Mouse (Mus musculus) C2C12 (cell line): Measurements from ENCODE around the gene Psmc6. TPM values are rescaled to one million over a fixed set of nuclear protein-coding genes. Genes with fewer than 3 reads are reported as not detected.

Experiments used
- H3K27me3 ChIP-seq: one replicate; pipeline ENCODE4 v1.6.1; 2011; ENCODE audit not compliant: control insufficient read depth, insufficient read depth, insufficient read length
- H3K36me3 ChIP-seq: one replicate; pipeline ENCODE4 v1.6.1; 2011; ENCODE audit not compliant: control insufficient read depth, insufficient read depth
- H3K4me3 ChIP-seq: one replicate; pipeline ENCODE4 v1.5.1; 2011; ENCODE audit warnings: mild to moderate bottlenecking, control low read depth; ENCODE audit not compliant: poor library complexity, insufficient read depth, severe bottlenecking
- H3K79me2 ChIP-seq: one replicate; pipeline ENCODE4 v1.6.1; 2011; ENCODE audit not compliant: control insufficient read depth, insufficient read depth
- H3K79me3 ChIP-seq: one replicate; pipeline ENCODE4 v1.6.1; 2011; ENCODE audit warnings: low read depth, control low read depth
- H3ac ChIP-seq: one replicate; pipeline ENCODE3; 2011; ENCODE audit warnings: low read depth; ENCODE audit not compliant: control insufficient read depth, insufficient read length
- CEBPB ChIP-seq: IDR thresholded peaks from one replicate; pipeline ENCODE4 v1.6.1; 2011; ENCODE audit warnings: low read depth, mild to moderate bottlenecking, control low read depth, moderate library complexity
- CTCF ChIP-seq: IDR thresholded peaks from one replicate; pipeline ENCODE4 v1.5.1; 2011; ENCODE audit not compliant: control insufficient read depth, insufficient read depth, insufficient read length
- FOSL1 ChIP-seq: IDR thresholded peaks from one replicate; pipeline ENCODE4 v1.8.0; 2011; ENCODE audit warnings: mild to moderate bottlenecking, low read length; ENCODE audit not compliant: poor library complexity, insufficient read depth, severe bottlenecking
- MAX ChIP-seq: IDR thresholded peaks from one replicate; pipeline ENCODE4 v1.6.1; 2011; ENCODE audit warnings: mild to moderate bottlenecking, control low read depth
- MYOD1 ChIP-seq: IDR thresholded peaks from one replicate; pipeline ENCODE4 v1.6.1; 2011; ENCODE audit warnings: low read depth; ENCODE audit not compliant: control insufficient read depth, insufficient read length
- MYOG ChIP-seq: IDR thresholded peaks from one replicate; pipeline ENCODE4 v1.6.1; 2011; ENCODE audit not compliant: control insufficient read depth, insufficient read length; ENCODE audit errors: extremely low read depth
- USF1 ChIP-seq: IDR thresholded peaks from one replicate; pipeline ENCODE4 v1.6.1; 2011; ENCODE audit warnings: low read depth, mild to moderate bottlenecking, control low read depth, moderate library complexity
- polyA plus RNA-seq: library from polyadenylated mRNA; unstranded; fragments of >200 nt; fragmentation: generic; extraction: Trizol; gene quantifications from one replicate; pipeline ENCODE4 v1.2.1, GENCODE M21; 2012; ENCODE audit warnings: missing spikeins

Gene Psmc6
- polyA plus RNA-seq, 1 experiment = 47.5 TPM

DNA sequence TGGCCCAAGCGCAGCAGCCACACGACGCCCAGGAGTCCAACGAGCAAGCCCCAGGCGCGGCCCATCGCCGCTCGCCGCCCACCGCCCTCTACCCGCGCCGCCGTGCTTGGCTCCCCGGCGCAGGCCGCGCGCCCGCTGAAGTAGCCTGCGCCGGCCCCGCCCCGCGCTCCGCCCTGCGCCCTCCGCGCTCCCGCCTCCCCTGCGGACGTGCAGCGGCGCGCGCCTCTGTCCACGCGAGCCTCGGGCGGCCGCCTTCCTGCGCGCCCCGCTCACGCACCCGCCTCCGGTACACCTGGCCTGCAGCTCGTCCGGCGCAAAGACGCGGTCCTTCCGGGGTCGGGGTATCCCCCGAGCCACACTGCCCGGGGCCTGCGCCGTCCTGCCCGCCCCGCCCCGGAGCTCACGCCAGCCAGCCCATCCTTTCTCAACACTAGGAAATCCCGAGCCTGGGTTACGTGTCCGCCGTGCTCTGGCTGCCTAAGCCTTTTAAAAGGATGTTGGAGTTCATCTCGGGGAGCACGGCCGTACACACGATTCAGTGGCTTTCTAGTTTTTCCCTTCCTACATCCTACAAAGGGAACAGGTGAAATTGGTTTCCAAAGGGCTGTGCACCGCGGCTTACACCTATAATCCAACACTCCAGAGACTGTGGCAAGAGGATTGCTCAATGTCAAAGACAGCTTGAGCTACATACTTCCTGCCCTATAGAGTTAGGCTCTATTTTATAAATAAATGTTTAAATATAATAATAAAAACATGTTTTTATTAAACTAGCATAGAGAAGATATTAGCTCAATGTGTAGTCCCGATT lies 11.0 kb upstream of the Psmc6 start, which contains the start of gene Ero1l:
Gene Ero1l (minus strand): TSS at position 346 of the 811 bp plus-strand sequence.
- no peaks in the 10 kb centered on the region for H3K27me3 ChIP-seq
- no peaks in the 10 kb centered on the region for H3K36me3 ChIP-seq
- H3K79me3 ChIP-seq = peaks cover 31% of the 10 kb centered on the region
- TF ChIP-seq CEBPB (peak; percentile 71), USF1 (no peak), CTCF (no peak), MYOD1 (no peak)
- peak within 1 kb of the TSS; percentile 64 for H3ac ChIP-seq
- H3K4me3 ChIP-seq = peak within 1 kb of the TSS; percentile 72
- H3K79me2 ChIP-seq = peaks cover 45% of the 10 kb centered on the region

DNA sequence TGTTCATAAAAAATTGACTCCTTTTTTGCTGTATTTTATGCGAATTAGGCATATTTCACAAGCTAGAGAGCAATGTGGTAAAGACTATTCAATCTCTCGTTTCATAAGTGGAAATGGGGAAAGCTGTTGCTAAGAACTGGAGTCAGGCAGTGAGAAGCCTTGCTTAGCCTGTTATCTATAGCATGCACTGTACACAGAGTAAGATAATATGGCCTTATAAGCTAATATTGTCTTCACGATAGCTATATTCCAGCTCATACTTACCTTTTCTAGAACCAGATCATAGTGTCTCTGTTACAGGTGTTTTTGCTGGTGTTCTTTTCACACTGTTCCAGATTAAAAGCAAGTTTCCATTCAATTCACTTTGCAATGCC lies 10.4 kb upstream of the Psmc6 start:
- no peaks in the 10 kb centered on the region for H3K27me3 ChIP-seq
- H3K36me3 ChIP-seq = no peaks in the 10 kb centered on the region
- H3K79me2 ChIP-seq = peaks cover 39% of the 10 kb centered on the region
- no peak overlapping the region for H3ac ChIP-seq
- peaks cover 25% of the 10 kb centered on the region for H3K79me3 ChIP-seq
- TF ChIP-seq MYOD1 (no peak), MYOG (no peak), CTCF (no peak), USF1 (no peak), CEBPB (no peak), MAX (no peak), FOSL1 (no peak)
- no peak overlapping the region for H3K4me3 ChIP-seq

DNA sequence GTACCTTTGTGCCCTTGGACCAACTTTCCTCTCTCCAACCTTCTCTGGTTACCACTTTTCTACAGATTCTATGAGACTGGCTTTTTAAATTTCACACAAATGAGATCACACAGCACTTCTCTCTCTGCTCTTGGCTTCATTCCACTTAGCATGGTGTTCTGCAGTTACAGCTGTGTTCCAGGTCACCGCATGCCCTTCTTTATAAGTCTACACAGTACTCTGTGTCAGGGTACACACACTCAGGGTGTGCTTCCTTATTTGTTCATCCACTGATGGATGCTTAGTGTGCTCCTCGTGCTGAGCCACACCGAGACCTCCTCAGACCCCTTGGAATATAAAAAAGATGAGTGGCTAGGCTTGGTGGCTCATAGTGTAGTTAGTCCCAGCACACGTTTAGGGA lies 9.5 kb upstream of the Psmc6 start:
- Histone ChIP-seq H3K79me3 (peaks cover 22% of the 10 kb centered on the region), H3K36me3 (no peaks in the 10 kb centered on the region), H3K79me2 (peaks cover 31% of the 10 kb centered on the region), H3K27me3 (no peaks in the 10 kb centered on the region), H3K4me3 (no peak overlapping the region), H3ac (no peak overlapping the region)
- no peak for TF ChIP-seq FOSL1
- no peak for TF ChIP-seq MAX
- no peak for TF ChIP-seq CEBPB

DNA sequence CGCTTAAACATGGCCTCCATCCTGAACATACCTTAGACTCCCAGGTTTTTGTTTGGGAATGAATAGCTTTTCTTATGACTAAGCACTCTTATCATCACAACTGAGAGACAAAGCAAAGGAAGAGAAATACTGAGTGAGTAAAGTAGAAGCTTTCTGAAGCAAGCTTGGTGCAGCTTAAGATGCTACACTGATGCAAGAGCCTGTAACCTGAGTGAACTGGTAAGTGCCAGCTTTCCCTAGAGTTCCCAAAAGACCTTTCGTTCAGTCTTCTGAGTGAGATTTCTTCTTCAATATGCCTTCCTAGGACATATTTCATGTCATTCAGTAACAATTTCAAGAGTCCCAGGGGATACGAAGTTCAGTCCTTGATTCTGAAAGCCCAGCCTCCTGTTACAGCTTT lies 8.5 kb upstream of the Psmc6 start:
- Histone ChIP-seq H3K79me3 (peaks cover 18% of the 10 kb centered on the region), H3K36me3 (no peaks in the 10 kb centered on the region), H3K4me3 (no peak overlapping the region), H3K79me2 (peaks cover 22% of the 10 kb centered on the region), H3ac (no peak overlapping the region), H3K27me3 (no peaks in the 10 kb centered on the region)
- TF ChIP-seq MAX = no peak
- TF ChIP-seq MYOG = no peak
- no peak for TF ChIP-seq USF1
- no peak for TF ChIP-seq FOSL1
- TF ChIP-seq CTCF = no peak
- TF ChIP-seq MYOD1 = no peak
- no peak for TF ChIP-seq CEBPB

DNA sequence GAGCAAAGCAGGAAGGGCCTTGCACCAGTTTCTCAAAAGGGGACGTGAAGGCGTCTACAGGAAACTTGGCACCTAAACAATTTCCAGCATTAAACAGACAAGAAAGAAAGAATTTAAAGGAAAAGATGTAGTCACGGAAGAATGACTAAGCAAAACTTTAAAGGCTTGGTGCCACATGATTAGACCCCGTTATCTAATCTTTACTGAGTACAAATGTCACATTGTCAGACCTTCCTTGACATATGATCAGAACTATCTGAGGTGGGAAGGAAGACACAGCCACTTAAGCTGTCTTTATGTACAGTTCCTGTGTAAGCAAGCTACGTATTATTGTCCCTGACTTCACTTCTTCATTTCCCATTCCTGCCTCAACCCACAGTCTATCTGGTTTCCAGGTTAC lies 8.0 kb upstream of the Psmc6 start:
- Histone ChIP-seq H3K4me3 (no peak overlapping the region), H3K79me2 (peaks cover 16% of the 10 kb centered on the region), H3ac (no peak overlapping the region), H3K79me3 (peaks cover 13% of the 10 kb centered on the region), H3K36me3 (no peaks in the 10 kb centered on the region), H3K27me3 (no peaks in the 10 kb centered on the region)
- TF ChIP-seq MAX = no peak
- no peak for TF ChIP-seq MYOG
- no peak for TF ChIP-seq CTCF
- no peak for TF ChIP-seq FOSL1
- TF ChIP-seq MYOD1 = no peak
- no peak for TF ChIP-seq CEBPB

DNA sequence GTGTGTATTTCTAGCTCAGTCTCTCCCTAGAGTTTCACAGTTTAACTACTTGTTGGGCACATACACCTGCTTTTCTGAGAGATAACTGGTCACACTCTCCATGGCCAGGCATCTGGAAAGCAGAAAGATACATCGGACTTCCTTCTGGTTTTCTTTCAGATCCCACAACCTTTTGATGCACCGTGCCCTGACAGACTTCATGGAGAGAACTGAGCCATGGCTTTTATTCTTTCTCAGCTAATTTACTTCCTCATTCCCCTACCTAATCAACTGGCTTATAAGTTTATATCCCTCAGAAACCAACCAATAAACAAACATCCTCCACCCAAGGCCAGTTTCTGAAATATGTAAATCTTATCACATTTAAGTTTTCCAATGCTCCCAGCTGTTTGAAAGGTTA lies 7.1 kb upstream of the Psmc6 start:
- Histone ChIP-seq H3K27me3 (no peaks in the 10 kb centered on the region), H3K36me3 (no peaks in the 10 kb centered on the region), H3K79me3 (peaks cover 5% of the 10 kb centered on the region), H3K79me2 (peaks cover 8% of the 10 kb centered on the region), H3ac (no peak overlapping the region), H3K4me3 (no peak overlapping the region)
- no peak for TF ChIP-seq FOSL1
- TF ChIP-seq MYOD1 = no peak
